Mouse (Mus musculus) liver, embryonic 15.5 days (tissue): ENCODE measurements at regions not wholly inside any gene's neighbourhood (a gene's known extent, or its start where the extent isn't known, plus 50 kb on each side); places are given as distances from the start of the nearest gene placed in this dataset.

Experiments
- ATAC-seq: fragments of 200-750 bp; cut with Nextera tagmentation; 2 replicates; pipeline ENCODE4 v1.8.0; 2017; ENCODE audit warnings: moderate number of reproducible peaks, mild to moderate bottlenecking, moderate library complexity; ENCODE audit not compliant: insufficient read depth
- H3K27ac ChIP-seq: fragments of 300-500 bp; sonication (generic); replicated peaks from 2 replicates; pipeline ENCODE4 v1.5.1; 2015; ENCODE audit warnings: mild to moderate bottlenecking, inconsistent platforms
- H3K27me3 ChIP-seq: fragments of 300-500 bp; sonication (generic); 2 replicates; pipeline ENCODE4 v1.6.1; 2015; ENCODE audit warnings: mild to moderate bottlenecking, inconsistent platforms
- H3K36me3 ChIP-seq: fragments of 300-500 bp; sonication (generic); replicated peaks from 2 replicates; pipeline ENCODE4 v1.6.1; 2015; ENCODE audit warnings: moderate library complexity, mild to moderate bottlenecking, inconsistent platforms
- H3K4me1 ChIP-seq: fragments of 300-500 bp; sonication (generic); replicated peaks from 2 replicates; pipeline ENCODE4 v1.6.1; 2015; ENCODE audit warnings: inconsistent platforms
- H3K4me2 ChIP-seq: fragments of 300-500 bp; sonication (generic); 2 replicates; pipeline ENCODE4 v1.6.1; 2015; ENCODE audit warnings: moderate library complexity, mild to moderate bottlenecking, inconsistent platforms
- H3K4me3 ChIP-seq: fragments of 300-500 bp; sonication (generic); replicated peaks from 2 replicates; pipeline ENCODE4 v1.5.1; 2015; ENCODE audit warnings: mild to moderate bottlenecking, inconsistent platforms
- H3K9ac ChIP-seq: fragments of 300-500 bp; sonication (generic); 2 replicates; pipeline ENCODE4 v1.6.1; 2015; ENCODE audit warnings: moderate library complexity, mild to moderate bottlenecking, inconsistent platforms
- H3K9me3 ChIP-seq: fragments of 300-500 bp; sonication (generic); replicated peaks from 2 replicates; pipeline ENCODE4 v1.6.1; 2016; ENCODE audit warnings: inconsistent platforms
- WGBS: fragments of 180-500 bp; shearing (Covaris S2); methylation state at CpG from one replicate; pipeline ENCODE4 v1.1.7; 2015; ENCODE audit warnings: mixed read lengths; ENCODE audit not compliant: insufficient replicate concordance; 5-methylcytosine and 5-hydroxymethylcytosine counted together

DNA sequence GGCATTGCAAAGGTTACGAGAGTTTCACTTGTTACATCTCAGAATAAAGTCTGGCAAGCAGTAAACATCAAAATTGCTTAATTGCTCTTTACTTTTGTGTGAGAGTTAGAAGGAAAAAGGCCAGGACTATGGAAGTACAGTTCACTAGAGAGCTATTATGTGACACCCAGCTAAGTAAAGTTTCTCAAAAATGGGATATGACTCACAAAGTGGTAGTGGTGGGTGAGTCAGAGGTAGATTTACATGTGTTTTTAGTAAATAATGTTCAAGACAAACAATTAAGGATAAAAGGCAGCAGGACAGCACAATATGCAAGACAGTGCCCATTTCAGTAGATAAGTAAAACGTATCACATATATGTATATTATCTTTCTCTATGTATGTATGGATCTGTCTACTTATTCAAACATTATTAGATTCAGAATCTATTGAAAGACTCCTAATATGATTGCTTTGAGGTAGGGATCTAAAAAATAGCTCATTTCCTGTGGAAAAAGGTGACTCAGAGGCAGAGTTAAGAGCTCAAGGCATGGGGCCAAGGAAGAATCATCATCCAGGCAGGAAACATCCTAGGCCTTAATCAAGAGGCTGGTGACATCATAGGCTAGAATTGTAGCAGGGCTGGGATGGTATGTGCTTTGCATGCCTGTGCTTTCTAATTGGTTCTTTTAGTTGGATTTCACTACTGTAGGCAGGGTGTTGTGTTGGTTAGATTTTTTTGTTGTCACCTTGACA lies 211.2 kb downstream of the C1d start:
- H3K36me3 ChIP-seq, result no peaks in the 10 kb centered on the region
- no peaks in the 10 kb centered on the region for H3K27me3 ChIP-seq
- H3K27ac ChIP-seq, result no peak overlapping the region
- no peaks in the 10 kb centered on the region for H3K9me3 ChIP-seq
- no peaks in the 10 kb centered on the region for H3K4me1 ChIP-seq
- WGBS, result 58% methylated on average over 2 of the region's 2 CpGs
- no peak for ATAC-seq
- H3K4me2 ChIP-seq, result no peak overlapping the region
- H3K4me3 ChIP-seq, result no peak overlapping the region
- no peak overlapping the region for H3K9ac ChIP-seq

GRCm38 (mm10) chr11:17481436-17481996 lies 224.1 kb downstream of the C1d start:
- ATAC-seq, result no peak
- Histone ChIP-seq H3K27me3 (no peaks in the 10 kb centered on the region), H3K27ac (no peak overlapping the region), H3K36me3 (no peaks in the 10 kb centered on the region), H3K4me1 (no peaks in the 10 kb centered on the region), H3K9ac (no peak overlapping the region), H3K4me3 (no peak overlapping the region), H3K4me2 (no peak overlapping the region), H3K9me3 (no peaks in the 10 kb centered on the region)
- 51% methylated on average over 4 of the region's 4 CpGs for WGBS

- WGBS, result 47% methylated on average over 3 of the region's 3 CpGs
- no peak for ATAC-seq
- Histone ChIP-seq H3K4me2 (no peak overlapping the region), H3K27ac (no peak overlapping the region), H3K9me3 (no peaks in the 10 kb centered on the region), H3K9ac (no peak overlapping the region), H3K36me3 (no peaks in the 10 kb centered on the region), H3K4me1 (no peaks in the 10 kb centered on the region), H3K27me3 (no peaks in the 10 kb centered on the region), H3K4me3 (no peak overlapping the region)
Measured at GRCm38 (mm10) chr11:17483849-17484441, 226.6 kb downstream of the C1d start.

DNA sequence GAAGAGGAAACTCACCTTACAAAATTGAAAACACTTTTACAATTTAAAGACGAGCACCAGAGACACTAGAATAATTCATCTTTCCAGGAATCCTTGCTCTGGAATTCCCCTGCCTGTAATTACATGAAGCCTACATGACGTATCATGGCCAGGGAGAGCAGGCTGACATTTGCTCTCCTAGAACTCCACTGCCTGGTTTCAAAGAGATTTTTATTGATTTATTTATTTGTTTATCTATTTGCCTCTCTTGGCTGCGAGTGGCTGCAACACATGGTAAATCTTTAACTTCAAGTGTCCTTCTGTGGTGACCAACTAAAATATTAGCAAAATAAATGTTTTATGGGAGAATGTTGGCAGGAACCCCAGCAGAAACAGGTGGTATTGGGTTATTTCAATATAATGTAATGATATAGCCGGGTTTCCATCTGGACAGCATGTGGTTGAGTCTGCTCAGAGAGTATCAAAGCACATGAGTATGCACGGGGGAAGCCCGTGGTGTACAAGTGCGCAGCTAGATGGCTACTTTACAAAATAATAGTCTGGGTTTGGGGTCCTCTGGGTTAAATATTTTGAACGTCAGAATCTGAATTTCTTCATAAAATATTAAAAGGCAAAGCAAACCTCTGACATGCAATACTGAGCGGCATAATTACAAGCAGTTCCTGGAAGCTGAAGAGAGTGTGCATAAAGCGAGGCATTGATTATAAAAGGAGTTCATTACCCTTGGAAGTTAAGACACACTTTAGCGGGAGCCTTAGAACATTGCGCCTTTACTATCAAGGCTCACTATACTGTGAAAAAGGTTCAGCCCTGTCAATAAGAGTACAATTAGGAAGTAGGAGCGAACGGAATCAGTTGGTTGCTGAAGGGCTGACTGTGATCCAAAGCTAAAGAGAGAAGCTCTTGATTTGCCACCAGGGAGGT lies 244.0 kb downstream of the C1d start:
- no peaks in the 10 kb centered on the region for H3K9me3 ChIP-seq
- H3K36me3 ChIP-seq, result no peaks in the 10 kb centered on the region
- no peaks in the 10 kb centered on the region for H3K4me1 ChIP-seq
- no peaks in the 10 kb centered on the region for H3K27me3 ChIP-seq
- H3K27ac ChIP-seq, result no peak overlapping the region
- no peak overlapping the region for H3K9ac ChIP-seq
- no peak for ATAC-seq
- 62% methylated on average over 14 of the region's 14 CpGs for WGBS
- H3K4me2 ChIP-seq, result no peak overlapping the region
- H3K4me3 ChIP-seq, result no peak overlapping the region

- Histone ChIP-seq H3K27me3 (no peaks in the 10 kb centered on the region), H3K27ac (no peak overlapping the region), H3K9ac (no peak overlapping the region), H3K4me2 (no peak overlapping the region), H3K9me3 (no peaks in the 10 kb centered on the region), H3K36me3 (no peaks in the 10 kb centered on the region), H3K4me3 (no peak overlapping the region), H3K4me1 (no peaks in the 10 kb centered on the region)
- WGBS, result 65% methylated on average over 7 of the region's 7 CpGs
- no peak for ATAC-seq
Measured at GRCm38 (mm10) chr11:17502052-17502451, 244.7 kb downstream of the C1d start.

GRCm38 (mm10) chr11:17522220-17522919 lies 265.0 kb downstream of the C1d start:
- Histone ChIP-seq H3K4me3 (no peak overlapping the region), H3K27me3 (no peaks in the 10 kb centered on the region), H3K27ac (no peak overlapping the region), H3K4me2 (no peak overlapping the region), H3K4me1 (no peaks in the 10 kb centered on the region), H3K9me3 (no peaks in the 10 kb centered on the region), H3K36me3 (no peaks in the 10 kb centered on the region), H3K9ac (no peak overlapping the region)
- no peak for ATAC-seq
- 57% methylated on average over 12 of the region's 12 CpGs for WGBS

GRCm38 (mm10) chr11:17523329-17523728 lies 265.9 kb downstream of the C1d start:
- Histone ChIP-seq H3K9me3 (no peaks in the 10 kb centered on the region), H3K27me3 (no peaks in the 10 kb centered on the region), H3K27ac (no peak overlapping the region), H3K4me2 (no peak overlapping the region), H3K9ac (no peak overlapping the region), H3K4me1 (no peaks in the 10 kb centered on the region), H3K36me3 (no peaks in the 10 kb centered on the region), H3K4me3 (no peak overlapping the region)
- ATAC-seq, result no peak
- 68% methylated on average over 4 of the region's 4 CpGs for WGBS

- H3K36me3 ChIP-seq, result no peaks in the 10 kb centered on the region
- H3K27ac ChIP-seq, result no peak overlapping the region
- no peaks in the 10 kb centered on the region for H3K9me3 ChIP-seq
- 39% methylated on average over 7 of the region's 7 CpGs for WGBS
- no peak for ATAC-seq
- no peaks in the 10 kb centered on the region for H3K27me3 ChIP-seq
- no peak overlapping the region for H3K4me2 ChIP-seq
- no peak overlapping the region for H3K9ac ChIP-seq
- no peak overlapping the region for H3K4me3 ChIP-seq
- no peaks in the 10 kb centered on the region for H3K4me1 ChIP-seq
Measured at GRCm38 (mm10) chr11:17524985-17525775, 267.8 kb downstream of the C1d start.

DNA sequence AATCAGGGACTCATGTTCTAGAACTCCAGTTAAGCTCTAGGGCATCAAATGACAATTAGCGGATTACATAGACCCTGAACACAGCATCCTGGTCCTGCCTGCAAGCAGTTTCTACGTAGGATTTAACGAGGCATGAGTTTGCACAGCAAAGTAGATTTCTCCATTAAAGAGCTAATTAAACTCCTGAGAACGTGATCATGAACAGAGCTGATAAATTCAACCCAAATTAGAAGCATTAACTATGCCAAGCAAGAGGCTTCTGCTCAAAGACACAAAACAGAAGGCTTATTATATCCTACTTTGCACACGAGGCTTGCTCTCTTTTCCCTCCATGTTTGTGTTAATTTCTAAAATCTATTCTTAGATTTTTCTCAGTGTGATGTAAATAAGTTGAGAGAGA lies 269.1 kb downstream of the C1d start:
- Histone ChIP-seq H3K4me3 (no peak overlapping the region), H3K4me1 (no peaks in the 10 kb centered on the region), H3K9ac (no peak overlapping the region), H3K9me3 (no peaks in the 10 kb centered on the region), H3K4me2 (no peak overlapping the region), H3K27ac (no peak overlapping the region), H3K36me3 (no peaks in the 10 kb centered on the region), H3K27me3 (no peaks in the 10 kb centered on the region)
- WGBS, result 53% methylated on average over 5 of the region's 5 CpGs
- no peak for ATAC-seq

- Histone ChIP-seq H3K27ac (no peak overlapping the region), H3K9ac (no peak overlapping the region), H3K4me3 (no peak overlapping the region), H3K4me2 (no peak overlapping the region), H3K4me1 (no peaks in the 10 kb centered on the region), H3K27me3 (no peaks in the 10 kb centered on the region), H3K9me3 (no peaks in the 10 kb centered on the region), H3K36me3 (no peaks in the 10 kb centered on the region)
- WGBS, result 74% methylated on average over 6 of the region's 6 CpGs
- no peak for ATAC-seq
Measured at GRCm38 (mm10) chr11:17528609-17529008, 271.2 kb downstream of the C1d start.
